Mouse (Mus musculus): Measurements from ENCODE around the gene Larp1b. TPM values are rescaled to one million over a fixed set of nuclear protein-coding genes. Genes with fewer than 3 reads are reported as not detected.

Gene Larp1b
- polyA plus RNA-seq, 1 experiment from 2014 or later, result 0.87 TPM

GRCm38 (mm10) chr3:40988722-40989121 is 39.1 kb downstream of the Larp1b start:
- H3K4me1 ChIP-seq, result no peaks in the 10 kb centered on the region
- no peak for DNase-seq (ENCODE audit: low spot score)
- H3K36me3 ChIP-seq (replicated peaks), result no peaks in the 10 kb centered on the region
- no peaks in the 10 kb centered on the region for H3K27me3 ChIP-seq (replicated peaks; ENCODE audit: low read depth, poor library complexity, severe bottlenecking)
- H3K27ac ChIP-seq (replicated peaks), result no peak overlapping the region
- no peaks in the 10 kb centered on the region for H3K9me3 ChIP-seq
- WGBS, result 74% methylated on average over 2 of the region's 2 CpGs
- no peak overlapping the region for H3K4me3 ChIP-seq

GRCm38 (mm10) chr3:40991541-40991940 is 41.9 kb downstream of the Larp1b start:
- WGBS, result 72% methylated on average over 3 of the region's 3 CpGs
- no peak overlapping the region for H3K27ac ChIP-seq (replicated peaks)
- no peak for DNase-seq (ENCODE audit: low spot score)

GRCm38 (mm10) chr3:40995161-40995560 is 45.5 kb downstream of the Larp1b start:
- no peaks in the 10 kb centered on the region for H3K36me3 ChIP-seq (replicated peaks)
- no peaks in the 10 kb centered on the region for H3K9me3 ChIP-seq
- 91% methylated on average over 1 of the region's 1 CpGs for WGBS
- no peaks in the 10 kb centered on the region for H3K4me1 ChIP-seq
- H3K27ac ChIP-seq (replicated peaks), result no peak overlapping the region
- no peaks in the 10 kb centered on the region for H3K27me3 ChIP-seq (replicated peaks; ENCODE audit: low read depth, poor library complexity, severe bottlenecking)
- no peak overlapping the region for H3K4me3 ChIP-seq
- DNase-seq (ENCODE audit: low spot score), result no peak

More at GRCm38 (mm10) chr3:40991541-40991940, 41.9 kb downstream of the Larp1b start:
- H3K36me3 ChIP-seq (replicated peaks), result no peaks in the 10 kb centered on the region
- H3K27me3 ChIP-seq (replicated peaks; ENCODE audit: low read depth, poor library complexity, severe bottlenecking), result no peaks in the 10 kb centered on the region
- no peak overlapping the region for H3K4me3 ChIP-seq
- no peaks in the 10 kb centered on the region for H3K4me1 ChIP-seq
- no peaks in the 10 kb centered on the region for H3K9me3 ChIP-seq

- Histone ChIP-seq H3K27ac (replicated peaks) (no peak overlapping the region), H3K4me3 (no peak overlapping the region), H3K9me3 (no peaks in the 10 kb centered on the region), H3K4me1 (no peaks in the 10 kb centered on the region), H3K36me3 (replicated peaks) (no peaks in the 10 kb centered on the region), H3K27me3 (replicated peaks; ENCODE audit: low read depth, poor library complexity, severe bottlenecking) (no peaks in the 10 kb centered on the region)
- no peak for DNase-seq (ENCODE audit: low spot score)
- 81% methylated on average over 8 of the region's 8 CpGs for WGBS
Observed at GRCm38 (mm10) chr3:41009315-41009714, 59.7 kb downstream of the Larp1b start.

GRCm38 (mm10) chr3:41009990-41010389 is 60.4 kb downstream of the Larp1b start:
- no peak for DNase-seq (ENCODE audit: low spot score)
- H3K9me3 ChIP-seq, result no peaks in the 10 kb centered on the region
- H3K27me3 ChIP-seq (replicated peaks; ENCODE audit: low read depth, poor library complexity, severe bottlenecking), result no peaks in the 10 kb centered on the region
- H3K4me3 ChIP-seq, result no peak overlapping the region
- WGBS, result 92% methylated on average over 3 of the region's 3 CpGs
- no peaks in the 10 kb centered on the region for H3K36me3 ChIP-seq (replicated peaks)
- H3K4me1 ChIP-seq, result no peaks in the 10 kb centered on the region
- no peak overlapping the region for H3K27ac ChIP-seq (replicated peaks)

- DNase-seq (ENCODE audit: low spot score), result no peak
- H3K4me1 ChIP-seq, result no peaks in the 10 kb centered on the region
- no peaks in the 10 kb centered on the region for H3K27me3 ChIP-seq (replicated peaks; ENCODE audit: low read depth, poor library complexity, severe bottlenecking)
- no peak overlapping the region for H3K27ac ChIP-seq (replicated peaks)
- no peaks in the 10 kb centered on the region for H3K9me3 ChIP-seq
- no peak overlapping the region for H3K4me3 ChIP-seq
- 81% methylated on average over 6 of the region's 6 CpGs for WGBS
- no peaks in the 10 kb centered on the region for H3K36me3 ChIP-seq (replicated peaks)
Observed at GRCm38 (mm10) chr3:41010701-41011100, 61.1 kb downstream of the Larp1b start.

- Histone ChIP-seq H3K27ac (replicated peaks) (no peak overlapping the region), H3K27me3 (replicated peaks; ENCODE audit: low read depth, poor library complexity, severe bottlenecking) (no peaks in the 10 kb centered on the region), H3K4me1 (no peaks in the 10 kb centered on the region), H3K36me3 (replicated peaks) (no peaks in the 10 kb centered on the region), H3K4me3 (no peak overlapping the region), H3K9me3 (no peaks in the 10 kb centered on the region)
- DNase-seq (ENCODE audit: low spot score), result no peak
- WGBS, result 94% methylated on average over 7 of the region's 7 CpGs
Observed at GRCm38 (mm10) chr3:41012451-41012850, 62.8 kb downstream of the Larp1b start.

GRCm38 (mm10) chr3:41014946-41015345 is 65.3 kb downstream of the Larp1b start:
- DNase-seq (ENCODE audit: low spot score), result no peak
- Histone ChIP-seq H3K27me3 (replicated peaks; ENCODE audit: low read depth, poor library complexity, severe bottlenecking) (no peaks in the 10 kb centered on the region), H3K4me1 (no peaks in the 10 kb centered on the region), H3K9me3 (no peaks in the 10 kb centered on the region), H3K4me3 (no peak overlapping the region), H3K36me3 (replicated peaks) (no peaks in the 10 kb centered on the region), H3K27ac (replicated peaks) (no peak overlapping the region)
- WGBS, result 73% methylated on average over 6 of the region's 6 CpGs

- H3K9me3 ChIP-seq, result no peaks in the 10 kb centered on the region
- DNase-seq (ENCODE audit: low spot score), result no peak
- H3K36me3 ChIP-seq (replicated peaks), result no peaks in the 10 kb centered on the region
- 71% methylated on average over 3 of the region's 3 CpGs for WGBS
- no peak overlapping the region for H3K4me3 ChIP-seq
- H3K4me1 ChIP-seq, result no peaks in the 10 kb centered on the region
- no peak overlapping the region for H3K27ac ChIP-seq (replicated peaks)
- H3K27me3 ChIP-seq (replicated peaks; ENCODE audit: low read depth, poor library complexity, severe bottlenecking), result no peaks in the 10 kb centered on the region
Observed at GRCm38 (mm10) chr3:41018022-41018608, 68.5 kb downstream of the Larp1b start.

- no peak for DNase-seq (ENCODE audit: low spot score)
- no peak overlapping the region for H3K4me3 ChIP-seq
- WGBS, result 92% methylated on average over 7 of the region's 7 CpGs
- no peaks in the 10 kb centered on the region for H3K27me3 ChIP-seq (replicated peaks; ENCODE audit: low read depth, poor library complexity, severe bottlenecking)
- no peaks in the 10 kb centered on the region for H3K9me3 ChIP-seq
- H3K4me1 ChIP-seq, result no peaks in the 10 kb centered on the region
- no peaks in the 10 kb centered on the region for H3K36me3 ChIP-seq (replicated peaks)
- H3K27ac ChIP-seq (replicated peaks), result no peak overlapping the region
Observed at GRCm38 (mm10) chr3:41020687-41021086, 71.1 kb downstream of the Larp1b start.

- H3K4me1 ChIP-seq, result no peaks in the 10 kb centered on the region
- no peaks in the 10 kb centered on the region for H3K27me3 ChIP-seq (replicated peaks; ENCODE audit: low read depth, poor library complexity, severe bottlenecking)
- H3K9me3 ChIP-seq, result no peaks in the 10 kb centered on the region
- H3K36me3 ChIP-seq (replicated peaks), result no peaks in the 10 kb centered on the region
- 71% methylated on average over 6 of the region's 6 CpGs for WGBS
- DNase-seq (ENCODE audit: low spot score), result no peak
- no peak overlapping the region for H3K4me3 ChIP-seq
- H3K27ac ChIP-seq (replicated peaks), result no peak overlapping the region
Observed at GRCm38 (mm10) chr3:41021980-41022379, 72.4 kb downstream of the Larp1b start.

- H3K27ac ChIP-seq (replicated peaks), result no peak overlapping the region
- H3K4me1 ChIP-seq, result no peaks in the 10 kb centered on the region
- no peak overlapping the region for H3K4me3 ChIP-seq
- no peak for DNase-seq (ENCODE audit: low spot score)
- WGBS, result 88% methylated on average over 1 of the region's 1 CpGs
- H3K9me3 ChIP-seq, result no peaks in the 10 kb centered on the region
- H3K27me3 ChIP-seq (replicated peaks; ENCODE audit: low read depth, poor library complexity, severe bottlenecking), result no peaks in the 10 kb centered on the region
- H3K36me3 ChIP-seq (replicated peaks), result no peaks in the 10 kb centered on the region
Observed at GRCm38 (mm10) chr3:41030705-41031104, 81.1 kb downstream of the Larp1b start.

GRCm38 (mm10) chr3:41031286-41032210 is 81.9 kb downstream of the Larp1b start:
- Histone ChIP-seq H3K27ac (replicated peaks) (no peak overlapping the region), H3K27me3 (replicated peaks; ENCODE audit: low read depth, poor library complexity, severe bottlenecking) (no peaks in the 10 kb centered on the region), H3K4me3 (no peak overlapping the region), H3K4me1 (no peaks in the 10 kb centered on the region), H3K9me3 (no peaks in the 10 kb centered on the region), H3K36me3 (replicated peaks) (no peaks in the 10 kb centered on the region)
- no peak for DNase-seq (ENCODE audit: low spot score)
- WGBS, result 85% methylated on average over 12 of the region's 12 CpGs
